Mouse (Mus musculus) embryonic facial prominence, embryonic 15.5 days (tissue): ENCODE results near the gene Mxd1. TPM values are rescaled to one million over a fixed set of nuclear protein-coding genes. Genes with fewer than 3 reads are reported as not detected.

Experiments
- ATAC-seq: fragments of 200-750 bp; cut with Nextera tagmentation; 2 replicates; pipeline ENCODE4 v1.8.0; 2017; ENCODE audit warnings: low read depth, moderate TSS enrichment; ENCODE audit not compliant: insufficient number of reproducible peaks, low FRiP score, low TSS enrichment
- H3K27ac ChIP-seq: fragments of 300-500 bp; sonication (generic); replicated peaks from 2 replicates; pipeline ENCODE4 v1.5.1; 2015; ENCODE audit warnings: mild to moderate bottlenecking, inconsistent platforms
- H3K27me3 ChIP-seq: fragments of 300-500 bp; sonication (generic); 2 replicates; pipeline ENCODE4 v1.6.1; 2015; ENCODE audit warnings: inconsistent platforms
- H3K36me3 ChIP-seq: fragments of 300-500 bp; sonication (generic); 2 replicates; pipeline ENCODE4 v1.6.1; 2015; ENCODE audit warnings: mild to moderate bottlenecking, inconsistent platforms
- H3K4me1 ChIP-seq: fragments of 300-500 bp; sonication (generic); 2 replicates; pipeline ENCODE4 v1.6.1; 2015; ENCODE audit warnings: inconsistent platforms
- H3K4me2 ChIP-seq: fragments of 300-500 bp; sonication (generic); replicated peaks from 2 replicates; pipeline ENCODE4 v1.6.1; 2015; ENCODE audit warnings: mild to moderate bottlenecking, inconsistent platforms
- H3K4me3 ChIP-seq: fragments of 300-500 bp; sonication (generic); replicated peaks from 2 replicates; pipeline ENCODE4 v1.5.1; 2015; ENCODE audit warnings: mild to moderate bottlenecking, inconsistent platforms
- H3K9ac ChIP-seq: fragments of 300-500 bp; sonication (generic); 2 replicates; pipeline ENCODE4 v1.6.1; 2015; ENCODE audit warnings: inconsistent platforms
- H3K9me3 ChIP-seq: fragments of 300-500 bp; sonication (generic); replicated peaks from 2 replicates; pipeline ENCODE4 v1.6.1; 2016; ENCODE audit warnings: inconsistent platforms
- WGBS: fragments of 180-500 bp; shearing (Covaris S2); methylation state at CpG from one replicate; pipeline ENCODE4 v1.1.7; 2015; 5-methylcytosine and 5-hydroxymethylcytosine counted together
- polyA plus RNA-seq: library from polyadenylated mRNA; unstranded; fragments of >200 nt; fragmentation: Nextera tagmentation; extraction: Ambion mirVana; gene quantifications from 2 replicates; pipeline ENCODE4 v1.2.1, GENCODE M21; 2015

Mxd1 gene
- polyA plus RNA-seq, 1 experiment from 2014 or later = 16.4 TPM

- Histone ChIP-seq H3K4me1 (no peaks in the 10 kb centered on the region), H3K4me2 (no peak overlapping the region), H3K27ac (no peak overlapping the region), H3K9ac (no peak overlapping the region), H3K27me3 (no peaks in the 10 kb centered on the region), H3K36me3 (peaks cover 31% of the 10 kb centered on the region), H3K9me3 (no peaks in the 10 kb centered on the region), H3K4me3 (no peak overlapping the region)
- WGBS = 70% methylated on average over 4 of the region's 4 CpGs
- no peak for ATAC-seq
Measured at GRCm38 (mm10) chr6:86645551-86645950, 23.4 kb downstream of the Mxd1 start.

- Histone ChIP-seq H3K27me3 (no peaks in the 10 kb centered on the region), H3K9me3 (no peaks in the 10 kb centered on the region), H3K4me3 (no peak overlapping the region), H3K27ac (no peak overlapping the region), H3K4me1 (no peaks in the 10 kb centered on the region), H3K9ac (no peak overlapping the region), H3K4me2 (no peak overlapping the region), H3K36me3 (peaks cover 25% of the 10 kb centered on the region)
- 76% methylated on average over 3 of the region's 3 CpGs for whole genome bisulfite sequencing
- no peak for ATAC-seq
Measured at GRCm38 (mm10) chr6:86644775-86645400, 24.1 kb downstream of the Mxd1 start.

DNA sequence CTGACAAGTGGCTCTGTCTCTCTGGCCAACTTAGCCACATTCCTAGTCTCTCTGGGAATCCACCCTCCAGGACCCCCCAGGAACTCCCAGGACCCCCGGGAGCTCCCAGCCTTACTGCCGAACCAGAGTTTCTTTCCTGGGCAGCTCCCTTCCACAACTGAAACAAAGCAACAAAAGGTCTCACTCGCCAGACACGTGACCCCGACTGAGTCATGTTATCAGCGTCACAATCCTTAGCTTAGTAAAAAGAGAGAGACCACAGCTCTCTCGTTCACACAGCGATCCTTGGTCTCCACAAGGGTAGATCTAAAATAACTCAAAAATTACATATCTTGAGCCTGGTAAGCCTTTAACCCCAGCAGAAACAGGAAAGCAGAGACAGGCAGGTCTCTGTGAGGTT is 27.2 kb downstream of the Mxd1 start:
- H3K9me3 ChIP-seq = no peaks in the 10 kb centered on the region
- H3K9ac ChIP-seq = no peak overlapping the region
- H3K4me3 ChIP-seq = no peak overlapping the region
- no peak for ATAC-seq
- H3K4me1 ChIP-seq = peaks cover 4% of the 10 kb centered on the region; the same call in 1 of the 2 replicates
- no peaks in the 10 kb centered on the region for H3K36me3 ChIP-seq
- no peaks in the 10 kb centered on the region for H3K27me3 ChIP-seq
- H3K27ac ChIP-seq = no peak overlapping the region
- H3K4me2 ChIP-seq = no peak overlapping the region
- 69% methylated on average over 8 of the region's 8 CpGs for WGBS

DNA sequence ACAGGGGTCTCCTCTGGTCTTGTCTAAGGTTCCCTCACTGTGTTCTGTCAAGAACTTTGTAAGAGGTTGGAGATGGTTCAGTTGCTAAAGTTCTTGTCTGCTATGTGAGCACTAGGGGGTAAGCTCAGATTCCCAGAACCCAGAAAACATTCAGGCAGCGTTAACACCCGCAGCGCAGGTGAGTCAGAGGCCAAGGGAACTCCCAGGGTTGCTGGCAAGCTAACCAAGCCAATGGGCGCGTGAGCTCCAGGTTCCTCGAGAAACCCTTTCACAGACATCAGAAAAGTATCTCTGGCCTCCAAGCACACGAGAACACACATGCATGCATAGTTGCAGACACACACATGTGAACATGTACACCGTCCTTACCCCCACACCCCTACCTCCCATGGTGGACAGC is 28.2 kb downstream of the Mxd1 start:
- Histone ChIP-seq H3K4me3 (no peak overlapping the region), H3K27me3 (no peaks in the 10 kb centered on the region), H3K36me3 (no peaks in the 10 kb centered on the region), H3K4me1 (peaks cover 4% of the 10 kb centered on the region; the same call in 1 of the 2 replicates), H3K27ac (no peak overlapping the region), H3K9me3 (no peaks in the 10 kb centered on the region), H3K4me2 (no peak overlapping the region), H3K9ac (no peak overlapping the region)
- no peak for ATAC-seq
- WGBS = 85% methylated on average over 8 of the region's 8 CpGs

GRCm38 (mm10) chr6:86640161-86640560 is 28.8 kb downstream of the Mxd1 start:
- no peaks in the 10 kb centered on the region for H3K9me3 ChIP-seq
- H3K27me3 ChIP-seq = no peaks in the 10 kb centered on the region
- H3K9ac ChIP-seq = no peak overlapping the region
- no peak overlapping the region for H3K4me2 ChIP-seq
- H3K4me3 ChIP-seq = no peak overlapping the region
- ATAC-seq = no peak
- no peaks in the 10 kb centered on the region for H3K36me3 ChIP-seq
- no peak overlapping the region for H3K27ac ChIP-seq
- WGBS = 68% methylated on average over 3 of the region's 3 CpGs
- H3K4me1 ChIP-seq = peaks cover 4% of the 10 kb centered on the region; the same call in 1 of the 2 replicates

DNA sequence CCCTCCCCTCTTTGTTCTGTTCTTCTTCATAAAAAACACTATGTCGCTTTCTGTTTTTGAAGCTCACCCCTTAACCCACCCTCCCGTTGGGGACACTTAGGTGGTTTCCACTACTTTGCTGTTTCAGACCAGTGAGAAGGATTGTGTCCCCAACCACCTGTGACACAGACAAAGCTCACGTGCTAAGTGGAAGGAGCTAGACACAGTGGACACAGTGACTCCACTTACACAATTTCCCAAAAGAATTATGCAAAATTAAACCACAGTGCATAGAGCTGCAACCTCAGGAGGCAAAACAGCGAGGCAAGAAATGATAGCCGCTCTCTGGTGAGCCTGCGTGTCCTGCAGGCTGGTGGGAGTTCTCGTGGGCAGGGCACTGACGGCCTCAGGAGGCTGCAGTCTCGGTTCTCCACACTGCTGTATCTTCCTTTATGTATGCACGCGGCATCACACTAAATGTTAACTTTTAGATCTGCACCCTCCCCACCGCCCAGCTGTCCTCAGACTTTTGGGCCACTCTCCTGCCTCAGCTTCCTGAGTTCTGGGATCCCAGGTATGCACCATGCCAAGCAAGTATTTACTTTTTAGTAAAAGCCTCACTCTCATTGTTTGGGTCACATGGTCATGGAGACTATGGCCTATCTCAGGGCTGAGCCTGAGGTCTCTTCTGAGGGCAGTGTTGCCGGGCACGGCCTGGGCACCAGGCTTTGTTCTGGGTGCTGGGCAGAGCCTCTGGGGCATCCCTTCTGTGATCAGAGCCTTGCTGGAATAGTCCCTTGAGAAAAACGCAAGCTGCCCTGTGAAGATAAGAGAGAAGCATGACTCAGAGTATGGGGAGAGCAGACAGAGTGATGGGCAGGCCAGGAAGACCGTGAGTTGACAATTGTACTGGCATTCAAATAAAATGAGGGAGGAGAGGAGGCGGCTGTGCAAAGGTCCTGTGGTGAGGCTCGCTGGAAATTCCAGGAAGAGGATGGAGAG is 29.5 kb downstream of the Mxd1 start:
- Histone ChIP-seq H3K9me3 (no peaks in the 10 kb centered on the region), H3K27ac (no peak overlapping the region), H3K4me3 (no peak overlapping the region), H3K4me2 (no peak overlapping the region), H3K27me3 (no peaks in the 10 kb centered on the region), H3K9ac (no peak overlapping the region), H3K36me3 (no peaks in the 10 kb centered on the region), H3K4me1 (peaks cover 4% of the 10 kb centered on the region; the same call in 1 of the 2 replicates)
- 82% methylated on average over 18 of the region's 18 CpGs for WGBS
- no peak for ATAC-seq

- WGBS = 15% methylated on average over 2 of the region's 2 CpGs
- no peaks in the 10 kb centered on the region for H3K27me3 ChIP-seq
- peak overlapping the region; percentile 65 for H3K27ac ChIP-seq
- no peak overlapping the region for H3K4me3 ChIP-seq
- no peaks in the 10 kb centered on the region for H3K36me3 ChIP-seq
- no peak overlapping the region for H3K4me2 ChIP-seq
- peaks cover 4% of the 10 kb centered on the region; the same call in 1 of the 2 replicates for H3K4me1 ChIP-seq
- H3K9me3 ChIP-seq = no peaks in the 10 kb centered on the region
- ATAC-seq = no peak
- H3K9ac ChIP-seq = no peak overlapping the region
Measured at GRCm38 (mm10) chr6:86638434-86638833, 30.5 kb downstream of the Mxd1 start.

DNA sequence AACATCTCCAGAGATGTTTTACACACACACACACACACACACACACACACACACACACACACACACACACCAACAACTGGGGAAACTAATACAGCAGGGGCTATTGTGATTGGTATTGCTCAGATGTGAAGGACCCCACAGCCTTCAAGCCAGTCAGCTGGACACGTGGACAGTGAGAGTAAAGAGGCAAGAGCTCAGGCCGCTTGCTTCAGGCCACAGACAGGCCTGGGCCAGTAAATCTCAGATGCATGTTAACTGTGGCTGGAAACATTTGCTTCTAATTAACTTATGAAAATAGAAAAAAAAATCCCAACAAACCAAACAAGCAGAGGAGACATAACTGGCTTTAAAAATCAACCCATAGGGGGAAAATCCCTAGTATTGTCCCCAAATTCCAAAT is 31.1 kb downstream of the Mxd1 start:
- Histone ChIP-seq H3K27me3 (no peaks in the 10 kb centered on the region), H3K4me3 (no peak overlapping the region), H3K4me2 (no peak overlapping the region), H3K27ac (peak overlapping the region; percentile 67), H3K9me3 (no peaks in the 10 kb centered on the region), H3K4me1 (peaks cover 4% of the 10 kb centered on the region; the same call in 1 of the 2 replicates), H3K9ac (no peak overlapping the region), H3K36me3 (no peaks in the 10 kb centered on the region)
- WGBS = 40% methylated on average over 2 of the region's 2 CpGs
- ATAC-seq = no peak

- Histone ChIP-seq H3K36me3 (no peaks in the 10 kb centered on the region), H3K9me3 (no peaks in the 10 kb centered on the region), H3K9ac (no peak overlapping the region), H3K4me2 (no peak overlapping the region), H3K27me3 (no peaks in the 10 kb centered on the region), H3K27ac (peak overlapping the region; percentile 67), H3K4me1 (peaks cover 4% of the 10 kb centered on the region; the same call in 1 of the 2 replicates), H3K4me3 (no peak overlapping the region)
- whole genome bisulfite sequencing = 68% methylated on average over 4 of the region's 4 CpGs
- no peak for ATAC-seq
Measured at GRCm38 (mm10) chr6:86637171-86637835, 31.7 kb downstream of the Mxd1 start.

DNA sequence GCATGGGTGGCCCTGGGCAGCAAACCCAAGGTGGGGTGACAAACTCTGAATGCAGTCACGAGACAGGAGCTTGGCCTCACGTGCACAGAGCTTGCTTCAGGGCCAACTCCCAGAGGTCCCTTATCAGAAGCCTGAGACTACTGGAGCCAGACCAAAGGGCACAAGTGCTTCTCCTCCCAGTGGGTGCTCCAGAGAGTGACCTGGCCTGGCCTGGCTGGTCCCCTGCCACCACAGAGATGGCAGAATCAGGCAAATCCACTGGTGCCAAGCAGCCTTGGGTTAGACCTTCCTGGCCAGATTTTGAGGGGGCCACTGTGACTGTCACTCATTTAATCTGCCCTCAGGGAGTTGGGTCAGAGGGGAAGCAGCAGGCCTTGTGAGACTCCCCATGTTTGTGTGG is 32.5 kb downstream of the Mxd1 start:
- H3K4me3 ChIP-seq = no peak overlapping the region
- no peaks in the 10 kb centered on the region for H3K9me3 ChIP-seq
- ATAC-seq = no peak
- H3K4me2 ChIP-seq = no peak overlapping the region
- peaks cover 4% of the 10 kb centered on the region; the same call in 1 of the 2 replicates for H3K4me1 ChIP-seq
- H3K9ac ChIP-seq = no peak overlapping the region
- no peaks in the 10 kb centered on the region for H3K36me3 ChIP-seq
- no peaks in the 10 kb centered on the region for H3K27me3 ChIP-seq
- no peak overlapping the region for H3K27ac ChIP-seq
- WGBS = 64% methylated on average over 2 of the region's 2 CpGs

GRCm38 (mm10) chr6:86630141-86630540 is 38.8 kb downstream of the Mxd1 start:
- Histone ChIP-seq H3K9ac (no peak overlapping the region), H3K27me3 (no peaks in the 10 kb centered on the region), H3K36me3 (no peaks in the 10 kb centered on the region), H3K4me3 (no peak overlapping the region), H3K4me1 (0 out of 2 replicates have a peak, but pooled peaks cover 8% of the 10 kb centered on the region), H3K4me2 (no peak overlapping the region), H3K27ac (no peak overlapping the region), H3K9me3 (no peaks in the 10 kb centered on the region)
- 66% methylated on average over 3 of the region's 3 CpGs for WGBS
- no peak for ATAC-seq
